Mouse (Mus musculus) kidney, postnatal 0 days (tissue): ENCODE measurements around the gene Aff3. TPM values are rescaled to one million over a fixed set of nuclear protein-coding genes. Genes with fewer than 3 reads are reported as not detected.

Source experiments
- ATAC-seq: fragments of 200-750 bp; cut with Nextera tagmentation; replicated peaks from 2 replicates; pipeline ENCODE4 v1.8.0; 2017; ENCODE audit warnings: low read depth, moderate number of reproducible peaks, moderate TSS enrichment, moderate library complexity; ENCODE audit not compliant: low FRiP score
- DNase-seq: peaks from one replicate; pipeline ENCODE4 v3.0.0-alpha.2; 2016; ENCODE audit warnings: low spot score
- H3K27ac ChIP-seq: fragments of 300-500 bp; sonication (generic); 2 replicates; pipeline ENCODE4 v1.5.1; 2014; ENCODE audit warnings: mild to moderate bottlenecking
- H3K27me3 ChIP-seq: fragments of 300-500 bp; sonication (generic); 2 replicates; pipeline ENCODE4 v1.6.1; 2014; ENCODE audit warnings: low read length, mixed read lengths; ENCODE audit not compliant: insufficient read depth
- H3K36me3 ChIP-seq: fragments of 300-500 bp; sonication (generic); 2 replicates; pipeline ENCODE4 v1.6.1; 2014; ENCODE audit warnings: low read length, mixed read lengths; ENCODE audit not compliant: insufficient read depth
- H3K4me1 ChIP-seq: fragments of 300-500 bp; sonication (generic); replicated peaks from 2 replicates; pipeline ENCODE4 v1.6.1; 2014; ENCODE audit warnings: antibody characterized with exemption, low read length, mixed read lengths; ENCODE audit not compliant: insufficient read depth
- H3K4me2 ChIP-seq: fragments of 300-500 bp; sonication (generic); 2 replicates; pipeline ENCODE4 v1.6.1; 2014; ENCODE audit warnings: mild to moderate bottlenecking, low read length, moderate library complexity, mixed read lengths
- H3K4me3 ChIP-seq: fragments of 300-500 bp; sonication (generic); replicated peaks from 2 replicates; pipeline ENCODE4 v1.5.1; 2014; ENCODE audit warnings: low read depth, low read length
- H3K9ac ChIP-seq: fragments of 300-500 bp; sonication (generic); 2 replicates; pipeline ENCODE4 v1.6.1; 2014; ENCODE audit warnings: low read depth, low read length
- H3K9me3 ChIP-seq: fragments of 300-500 bp; sonication (generic); replicated peaks from 2 replicates; pipeline ENCODE4 v1.6.1; 2016; ENCODE audit warnings: low read length, inconsistent platforms, mixed read lengths
- CTCF ChIP-seq: IDR thresholded peaks from 2 replicates; pipeline ENCODE4 v1.5.1; 2016; ENCODE audit warnings: antibody characterized with exemption, low read depth, mild to moderate bottlenecking, moderate library complexity
- WGBS: fragments of 180-500 bp; shearing (Covaris S2); extraction: QIAGEN DNeasy Blood & Tissue Kit; methylation state at CpG from one replicate; pipeline ENCODE4 v1.1.7; 2014; 5-methylcytosine and 5-hydroxymethylcytosine counted together
- polyA plus RNA-seq: library from polyadenylated mRNA; unstranded; fragments of >200 nt; fragmentation: Nextera tagmentation; extraction: Ambion mirVana; gene quantifications from 2 replicates; pipeline ENCODE4 v1.2.1, GENCODE M21; 2015

Gene Aff3
- polyA plus RNA-seq, 1 experiment from 2014 or later, result 7.9 TPM

GRCm38 (mm10) chr1:38240438-38241220 lies 424.1 kb downstream of the Aff3 start:
- 77% methylated on average over 9 of the region's 9 CpGs for WGBS

GRCm38 (mm10) chr1:38239516-38239915 lies 425.2 kb downstream of the Aff3 start:
- Histone ChIP-seq H3K9ac (no peak overlapping the region), H3K4me3 (no peak overlapping the region), H3K4me1 (peaks cover 13% of the 10 kb centered on the region), H3K36me3 (no peaks in the 10 kb centered on the region), H3K27ac (no peak overlapping the region), H3K4me2 (no peak overlapping the region), H3K27me3 (no peaks in the 10 kb centered on the region), H3K9me3 (no peaks in the 10 kb centered on the region)
- DNase-seq (no peak), ATAC-seq (no peak)
- WGBS, result 89% methylated on average over 16 of the region's 16 CpGs
- TF ChIP-seq CTCF, result no peak

More at GRCm38 (mm10) chr1:38240438-38241220, 424.1 kb downstream of the Aff3 start:
- TF ChIP-seq CTCF, result no peak
- no peak overlapping the region for H3K4me2 ChIP-seq
- no peak overlapping the region for H3K9ac ChIP-seq
- no peak overlapping the region for H3K4me3 ChIP-seq
- no peak for ATAC-seq
- H3K9me3 ChIP-seq, result no peaks in the 10 kb centered on the region
- H3K4me1 ChIP-seq, result peaks cover 13% of the 10 kb centered on the region
- no peak overlapping the region for H3K27ac ChIP-seq
- no peak for DNase-seq
- H3K36me3 ChIP-seq, result no peaks in the 10 kb centered on the region
- H3K27me3 ChIP-seq, result no peaks in the 10 kb centered on the region

GRCm38 (mm10) chr1:38237831-38238230 lies 426.9 kb downstream of the Aff3 start:
- H3K27ac ChIP-seq, result no peak overlapping the region
- ATAC-seq (no peak), DNase-seq (no peak)
- peaks cover 16% of the 10 kb centered on the region for H3K4me1 ChIP-seq
- no peak overlapping the region for H3K4me3 ChIP-seq
- H3K9me3 ChIP-seq, result no peaks in the 10 kb centered on the region
- H3K4me2 ChIP-seq, result no peak overlapping the region
- TF ChIP-seq CTCF, result no peak
- H3K9ac ChIP-seq, result no peak overlapping the region
- H3K36me3 ChIP-seq, result no peaks in the 10 kb centered on the region
- H3K27me3 ChIP-seq, result no peaks in the 10 kb centered on the region
- 92% methylated on average over 9 of the region's 9 CpGs for WGBS

GRCm38 (mm10) chr1:38237027-38237787 lies 427.5 kb downstream of the Aff3 start:
- no peak for DNase-seq
- H3K4me2 ChIP-seq, result no peak overlapping the region
- no peaks in the 10 kb centered on the region for H3K36me3 ChIP-seq
- no peaks in the 10 kb centered on the region for H3K27me3 ChIP-seq
- ATAC-seq, result no peak; the same call in 1 of the 2 replicates
- 32% methylated on average over 7 of the region's 7 CpGs for WGBS
- peaks cover 16% of the 10 kb centered on the region; the same call in 1 of the 2 replicates for H3K4me1 ChIP-seq
- no peak overlapping the region for H3K27ac ChIP-seq
- H3K9ac ChIP-seq, result no peak overlapping the region
- H3K9me3 ChIP-seq, result no peaks in the 10 kb centered on the region
- no peak for TF ChIP-seq CTCF
- no peak overlapping the region for H3K4me3 ChIP-seq

GRCm38 (mm10) chr1:38233121-38233520 lies 431.6 kb downstream of the Aff3 start:
- H3K36me3 ChIP-seq, result no peaks in the 10 kb centered on the region
- no peak for DNase-seq
- H3K9ac ChIP-seq, result no peak overlapping the region
- H3K4me3 ChIP-seq, result no peak overlapping the region
- ATAC-seq, result no peak
- H3K4me1 ChIP-seq, result peaks cover 2% of the 10 kb centered on the region
- 0 out of 2 replicates have a peak overlapping the region, but pooled peaks have one; percentile 0 for H3K27ac ChIP-seq
- TF ChIP-seq CTCF, result no peak
- H3K27me3 ChIP-seq, result no peaks in the 10 kb centered on the region
- 75% methylated on average over 5 of the region's 5 CpGs for WGBS
- no peaks in the 10 kb centered on the region for H3K9me3 ChIP-seq
- H3K4me2 ChIP-seq, result no peak overlapping the region

- Histone ChIP-seq H3K9me3 (no peaks in the 10 kb centered on the region), H3K4me1 (peaks cover 2% of the 10 kb centered on the region), H3K27me3 (no peaks in the 10 kb centered on the region), H3K9ac (no peak overlapping the region), H3K4me2 (no peak overlapping the region), H3K27ac (no peak overlapping the region), H3K36me3 (no peaks in the 10 kb centered on the region), H3K4me3 (no peak overlapping the region)
- 51% methylated on average over 8 of the region's 8 CpGs for WGBS
- ATAC-seq (peak; percentile 59; the same call in 1 of the 2 replicates), DNase-seq (no peak)
- TF ChIP-seq CTCF, result no peak
These were observed 434.7 kb downstream of the Aff3 start for GRCm38 (mm10) chr1:38230041-38230440.
